Mouse (Mus musculus) kidney, adult 2 months (tissue): ENCODE data around the gene Dtnb.

Experiments
- CTCF ChIP-seq: fragments of 200-500 bp; conservative IDR thresholded peaks from 2 replicates; pipeline ENCODE4 v1.5.1; 2011; ENCODE audit warnings: low read depth, mild to moderate bottlenecking, control low read depth, low read length, moderate library complexity, mixed read lengths; ENCODE audit not compliant: insufficient read depth, insufficient read length
- POLR2A ChIP-seq: fragments of 200-500 bp; IDR thresholded peaks from one replicate; pipeline ENCODE4 v1.6.1; 2011; ENCODE audit warnings: low read depth, low read length, control low read depth

DNA sequence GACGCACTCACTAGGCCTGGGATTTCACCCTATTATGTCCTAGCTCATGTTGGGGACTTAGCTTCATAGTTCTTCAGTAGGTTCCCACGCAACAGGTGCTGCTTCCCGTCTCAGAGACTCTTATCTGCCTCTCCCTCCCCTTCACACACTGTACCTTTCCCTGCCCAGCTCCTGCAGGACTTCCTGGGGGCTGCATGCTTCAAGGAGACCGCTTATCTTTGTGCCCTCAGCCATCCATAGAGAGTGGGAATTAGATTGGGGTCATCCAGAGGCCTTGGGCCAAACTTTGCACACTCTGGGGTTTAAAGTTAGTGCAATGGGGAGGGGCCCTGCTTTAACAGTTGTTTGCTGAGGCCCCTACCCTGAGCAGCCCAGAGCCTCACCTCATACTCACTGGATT lies 212.5 kb downstream of the Dtnb start:
- TF ChIP-seq POLR2A (no peak), CTCF (no peak)
